Mouse (Mus musculus) liver, adult 2 months (tissue): Measurements from ENCODE around the gene Cep170b.

Experiments used
- CTCF ChIP-seq: fragments of 200-500 bp; IDR thresholded peaks from 2 replicates; pipeline ENCODE4 v1.5.1; 2011; ENCODE audit warnings: low read depth, low read length, control low read depth
- POLR2A ChIP-seq: fragments of 200-500 bp; IDR thresholded peaks from 2 replicates; pipeline ENCODE4 v1.6.1; 2011; ENCODE audit warnings: low read length, control low read depth; ENCODE audit not compliant: insufficient read depth; ENCODE audit errors: extremely low read depth

DNA sequence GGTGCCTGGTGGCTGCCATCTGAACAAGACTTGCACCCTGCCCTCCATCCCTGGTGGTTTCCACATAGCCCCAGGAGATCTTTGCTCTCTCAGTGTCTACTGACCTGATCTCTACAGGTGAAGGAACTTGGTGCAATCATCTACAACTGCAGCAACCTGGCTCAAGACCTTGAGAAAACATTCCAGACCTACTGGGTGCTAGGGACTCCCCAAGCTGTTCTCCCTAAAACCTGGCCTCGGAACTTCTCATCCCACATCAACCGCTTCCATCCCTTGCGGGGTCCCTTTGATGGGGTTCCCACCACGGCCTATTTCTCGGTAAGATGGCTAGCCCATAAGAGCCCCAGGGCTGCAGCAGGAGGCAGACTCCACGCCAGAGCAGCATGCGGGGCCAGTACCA lies 46.3 kb downstream of the Cep170b start:
- no peak for TF ChIP-seq POLR2A
- no peak for TF ChIP-seq CTCF
